Mouse (Mus musculus): Measurements from ENCODE around the gene H13.

The H13 gene

DNA sequence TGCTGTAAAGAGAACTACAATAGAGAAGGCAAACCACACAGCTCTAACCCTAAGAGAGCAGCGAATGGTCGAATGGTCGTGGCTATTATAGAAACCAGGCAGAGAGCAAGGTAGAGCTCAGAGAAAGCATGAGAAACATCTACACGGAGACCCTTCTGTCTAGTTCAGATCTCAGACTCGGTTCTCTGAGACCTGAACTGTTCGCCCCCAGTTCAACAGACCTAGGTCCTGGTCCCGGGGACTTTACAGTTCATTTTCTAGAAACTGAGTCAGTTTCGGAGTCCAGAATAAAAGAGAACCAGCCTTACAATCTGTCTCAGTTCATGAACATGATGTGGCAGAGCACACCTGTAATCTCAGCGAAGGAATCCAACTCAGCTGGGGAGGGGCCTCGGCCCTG is 65.2 kb downstream of the H13 start:
- DNase-seq (ENCODE audit: low read depth, low spot score), result no peak

DNA sequence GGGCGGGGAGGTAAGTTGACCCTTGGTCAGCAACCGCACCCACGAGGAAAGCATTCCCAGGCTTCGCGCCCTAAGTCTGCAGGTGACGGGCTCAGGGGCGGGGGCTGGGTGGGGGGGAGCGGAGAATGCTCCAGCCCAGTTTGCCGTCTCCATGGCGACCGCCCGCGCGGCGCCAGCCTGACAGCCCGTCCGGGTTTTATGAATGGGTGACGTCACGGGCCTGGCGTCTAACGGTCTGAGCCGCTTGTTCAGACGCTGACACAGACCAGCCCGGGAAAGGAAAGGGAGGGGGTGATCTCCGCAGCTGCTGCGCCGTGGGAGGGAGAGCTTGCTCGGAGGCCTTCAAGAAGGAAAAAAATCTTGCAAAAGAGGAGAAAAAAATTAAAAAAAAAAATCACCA is 65.7 kb downstream of the H13 start:
- peak; percentile 84 for DNase-seq (ENCODE audit: low read depth, low spot score)

DNA sequence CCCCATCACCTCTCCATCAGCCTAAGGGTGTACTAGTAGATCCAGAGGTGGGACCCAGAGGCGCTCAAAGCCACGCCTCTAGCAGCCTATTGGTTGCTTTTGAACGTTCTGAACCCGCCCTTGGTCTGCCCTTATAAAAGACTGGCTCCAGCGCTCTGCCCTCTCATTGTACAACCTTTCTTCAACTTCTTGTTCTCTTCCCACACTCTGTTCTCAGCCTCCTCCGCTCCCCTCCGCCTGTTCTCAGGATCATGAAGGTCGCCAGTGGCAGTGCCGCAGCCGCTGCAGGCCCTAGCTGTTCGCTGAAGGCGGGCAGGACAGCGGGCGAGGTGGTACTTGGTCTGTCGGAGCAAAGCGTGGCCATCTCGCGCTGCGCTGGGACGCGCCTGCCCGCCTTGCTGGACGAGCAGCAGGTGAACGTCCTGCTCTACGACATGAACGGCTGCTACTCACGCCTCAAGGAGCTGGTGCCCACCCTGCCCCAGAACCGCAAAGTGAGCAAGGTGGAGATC is 66.9 kb downstream of the H13 start, which contains the start of gene Id1:
TSS of gene Id1 (plus strand) at position 162 of the 512 bp plus-strand sequence.
- peak; percentile 69 for DNase-seq (ENCODE audit: low read depth, low spot score)

DNA sequence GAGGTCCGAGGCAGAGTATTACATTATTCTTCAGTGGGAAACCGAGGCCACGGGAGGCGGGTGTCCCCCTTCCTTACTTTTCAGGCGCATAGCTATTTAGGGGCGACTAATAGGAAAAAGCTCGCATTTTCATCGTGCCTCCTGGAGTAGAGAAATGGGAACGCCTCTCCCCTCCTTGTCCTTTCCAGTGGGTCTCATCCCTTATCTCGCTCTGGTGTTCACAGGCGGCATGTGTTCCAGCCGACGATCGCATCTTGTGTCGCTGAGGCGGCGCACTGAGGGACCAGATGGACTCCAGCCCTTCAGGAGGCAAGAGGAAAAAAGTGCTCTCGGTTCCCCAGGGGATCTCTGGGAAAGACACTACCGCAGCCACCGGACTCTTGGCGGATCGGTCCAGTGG is 67.5 kb downstream of the H13 start:
- peak; percentile 18 for DNase-seq (ENCODE audit: low read depth, low spot score)

DNA sequence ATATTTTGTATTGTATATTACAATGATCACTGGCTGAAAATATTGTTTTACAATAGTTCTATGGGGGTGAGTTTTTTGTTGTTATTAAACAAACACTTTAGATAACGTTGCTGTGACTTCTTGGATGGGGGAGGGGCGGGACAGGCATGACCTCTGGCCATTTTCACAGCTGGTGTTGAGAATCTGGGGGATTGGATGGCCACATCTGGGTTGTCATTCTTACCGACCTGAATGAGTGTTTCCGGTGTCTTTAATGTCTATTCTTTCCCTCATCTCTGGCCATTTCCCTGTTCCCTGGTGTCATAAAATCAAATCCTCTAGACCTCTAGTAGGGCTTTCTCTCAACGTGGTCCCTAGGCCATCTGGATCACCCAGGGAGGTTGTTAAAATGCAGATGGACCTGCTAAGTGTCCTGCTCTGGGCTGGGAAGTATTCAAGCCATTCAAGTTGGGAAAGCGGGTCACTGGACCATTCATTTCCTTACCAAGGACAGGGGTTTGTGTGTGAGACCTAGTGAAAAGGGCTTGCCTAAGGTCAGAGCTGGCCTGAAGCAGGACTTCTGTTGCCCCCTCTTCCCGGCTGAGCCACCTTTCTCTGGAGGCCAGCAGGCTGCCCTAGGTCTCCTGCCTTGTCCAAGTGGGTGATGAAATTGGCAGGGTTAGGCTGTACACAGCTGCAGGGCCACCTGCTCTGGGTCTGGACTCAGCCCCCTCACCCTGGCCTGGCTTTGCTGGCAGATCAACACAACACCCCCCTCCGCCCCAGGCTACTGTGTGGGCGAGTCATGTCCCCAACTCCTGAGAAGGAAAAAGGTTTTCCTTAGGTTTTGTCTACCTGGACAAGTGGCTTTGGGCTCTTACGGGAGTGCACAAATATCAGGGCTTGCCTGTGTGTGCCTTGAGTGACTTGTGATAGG is 68.3 kb downstream of the H13 start:
- DNase-seq (ENCODE audit: low read depth, low spot score), result no peak

DNA sequence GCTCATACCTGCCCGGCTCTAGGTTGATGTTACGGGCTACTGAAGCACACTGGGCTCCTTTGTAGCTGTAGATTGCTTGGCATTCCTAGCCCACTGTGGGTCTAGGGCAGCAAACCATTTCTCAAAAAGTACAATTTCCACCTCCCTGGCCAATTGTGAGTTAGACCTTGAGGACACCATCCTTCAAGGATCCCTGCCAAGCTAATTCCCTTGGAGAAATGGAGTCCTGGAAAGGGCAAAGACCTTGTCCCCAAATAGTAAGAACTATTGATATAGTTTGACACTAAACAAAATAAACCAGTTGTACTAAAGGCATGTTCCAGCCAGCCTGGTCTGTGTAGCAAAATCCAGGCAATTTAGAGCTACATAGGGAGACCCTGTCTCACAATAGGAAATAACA is 69.1 kb downstream of the H13 start:
- DNase-seq (ENCODE audit: low read depth, low spot score), result no peak

DNA sequence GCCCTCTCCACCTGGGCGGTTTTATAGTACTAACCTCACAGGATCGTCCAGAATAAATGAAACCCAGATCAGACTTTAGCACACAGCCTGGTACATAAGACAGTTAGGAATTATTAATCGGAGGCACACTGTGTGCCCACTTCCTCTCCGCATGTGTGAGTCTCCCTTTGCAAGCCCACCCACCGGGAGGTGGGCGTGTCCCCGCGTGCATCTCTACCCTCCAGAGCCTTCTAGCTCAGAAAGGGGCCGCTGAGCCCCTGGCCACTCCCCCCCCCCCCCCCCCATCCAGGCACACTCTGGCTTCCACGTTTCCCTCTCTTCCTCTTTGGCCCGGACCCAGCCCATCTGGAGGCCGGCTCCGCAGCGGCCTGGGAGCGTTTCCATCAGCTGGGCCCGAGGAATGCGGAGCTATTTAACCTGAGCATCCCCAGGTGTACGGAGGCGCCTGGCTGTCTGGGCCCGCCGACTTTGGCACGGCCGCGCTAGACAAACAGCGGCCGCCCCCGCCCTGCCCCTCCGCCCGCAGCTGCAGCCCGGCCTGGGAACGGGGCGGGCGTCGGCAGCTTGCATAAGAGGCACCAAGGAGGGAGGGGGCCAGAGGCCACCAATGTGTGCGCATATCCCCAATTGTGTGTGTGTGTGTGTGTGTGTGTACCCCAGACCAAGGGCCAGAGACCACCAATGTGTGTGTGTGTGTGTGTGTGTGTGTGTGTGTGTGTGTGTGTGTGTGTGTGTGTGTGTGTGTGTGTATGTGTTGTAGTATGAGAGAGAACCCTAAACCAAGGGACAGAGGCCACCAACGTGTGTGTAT is 70.0 kb downstream of the H13 start:
- peak; percentile 49 for DNase-seq (ENCODE audit: low read depth, low spot score)

DNA sequence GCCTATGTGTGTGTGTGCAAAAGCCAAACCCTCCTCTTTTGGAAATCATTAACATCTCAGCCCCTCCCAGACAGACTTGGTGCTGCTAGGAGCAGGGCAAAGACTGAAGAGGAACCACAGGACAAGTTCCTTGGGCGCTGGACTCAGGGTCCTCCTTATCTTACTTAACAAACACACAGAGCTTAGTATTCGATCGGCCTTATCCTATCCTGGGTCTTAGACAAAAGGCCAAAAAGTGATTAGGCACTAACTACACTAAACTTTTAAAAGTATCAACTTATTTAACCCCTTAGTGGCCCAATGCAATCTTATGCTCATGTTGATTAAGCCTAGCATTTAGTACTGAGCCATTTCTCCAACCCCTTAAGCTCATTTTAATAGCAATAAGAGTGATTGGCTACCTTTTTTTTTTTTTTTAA is 70.6 kb downstream of the H13 start:
- no peak for DNase-seq (ENCODE audit: low read depth, low spot score)

DNA sequence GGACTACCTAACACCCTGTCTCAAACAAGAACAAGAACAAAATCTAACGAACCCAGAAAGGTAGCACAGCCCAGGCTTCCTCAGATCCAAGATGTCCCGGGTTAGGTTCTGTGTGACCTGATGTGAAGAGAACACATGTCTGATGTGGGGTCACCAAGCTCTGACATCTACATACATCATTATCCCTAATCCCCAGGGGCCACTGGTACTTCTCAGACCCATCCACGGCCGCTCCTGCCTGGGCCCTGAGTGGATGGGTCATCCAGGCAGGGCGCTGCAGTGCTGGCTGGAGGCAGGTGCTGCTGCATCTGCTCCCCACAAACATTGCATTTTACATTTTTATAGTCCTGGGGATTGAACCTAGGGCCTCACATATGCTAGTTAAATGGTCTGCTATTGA is 71.2 kb downstream of the H13 start:
- DNase-seq (ENCODE audit: low read depth, low spot score), result no peak

DNA sequence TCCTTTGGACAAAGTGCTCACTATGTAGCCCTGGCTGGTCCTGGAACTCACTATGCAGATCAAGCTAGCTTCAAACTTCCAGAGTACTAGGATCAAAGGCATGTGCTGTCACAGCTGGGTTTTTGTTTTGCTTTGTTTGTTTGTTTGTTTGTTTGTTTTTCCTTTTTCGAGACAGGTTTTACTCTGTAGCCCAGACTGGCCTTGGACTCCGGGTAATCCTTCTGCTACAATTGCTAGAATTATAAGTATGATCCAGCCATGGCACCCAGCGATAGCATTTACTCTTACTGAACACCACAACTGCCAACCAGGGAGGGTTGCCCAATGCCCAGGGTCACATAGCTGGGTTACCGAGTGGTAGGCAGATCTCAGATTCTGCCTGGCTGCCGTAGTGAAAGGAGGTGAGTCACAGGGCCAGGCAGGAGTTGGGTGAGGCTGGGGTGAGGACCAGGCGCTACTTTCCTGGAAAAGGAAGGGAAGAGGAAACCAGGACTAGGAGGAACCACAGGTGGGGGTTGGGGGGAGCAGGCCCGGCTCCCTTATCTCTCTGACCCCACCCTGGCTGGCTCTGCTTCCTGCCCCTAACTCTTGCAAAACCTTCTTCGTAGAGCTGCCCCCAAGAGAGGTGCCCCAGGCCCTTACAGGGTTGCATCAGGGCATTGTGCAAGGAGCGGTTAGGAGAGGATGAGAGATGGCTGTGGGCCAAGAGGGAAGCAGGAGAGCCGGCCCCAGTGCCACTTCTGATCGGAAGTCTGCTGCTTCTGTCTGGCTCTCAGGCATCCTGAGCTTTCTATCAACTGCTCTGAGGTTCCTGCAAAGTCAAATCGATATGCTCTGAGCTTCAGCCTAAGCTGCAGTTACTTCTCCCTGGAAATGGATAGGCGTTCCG is 72.1 kb downstream of the H13 start:
- no peak for DNase-seq (ENCODE audit: low read depth, low spot score)

DNA sequence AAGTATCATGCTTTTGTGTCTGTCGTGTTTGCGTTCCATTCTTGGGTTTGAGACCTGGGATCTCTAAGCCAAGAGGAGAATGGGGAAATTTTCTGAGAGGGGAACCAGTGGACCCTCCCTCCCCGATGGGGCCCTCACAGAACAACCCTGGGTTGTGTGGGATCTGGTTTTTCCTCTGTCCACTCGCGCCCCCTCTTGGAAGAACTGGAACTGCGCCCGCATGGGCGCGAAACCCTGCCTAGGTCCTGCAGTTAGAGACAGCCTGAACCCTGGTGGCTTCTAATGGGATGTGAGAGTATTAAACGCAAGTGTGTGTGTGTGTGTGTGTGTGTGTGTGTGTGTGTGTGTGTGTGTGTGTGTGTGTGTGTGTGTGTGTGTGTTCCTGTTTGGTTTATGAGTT is 73.2 kb downstream of the H13 start:
- DNase-seq (ENCODE audit: low read depth, low spot score), result no peak

DNA sequence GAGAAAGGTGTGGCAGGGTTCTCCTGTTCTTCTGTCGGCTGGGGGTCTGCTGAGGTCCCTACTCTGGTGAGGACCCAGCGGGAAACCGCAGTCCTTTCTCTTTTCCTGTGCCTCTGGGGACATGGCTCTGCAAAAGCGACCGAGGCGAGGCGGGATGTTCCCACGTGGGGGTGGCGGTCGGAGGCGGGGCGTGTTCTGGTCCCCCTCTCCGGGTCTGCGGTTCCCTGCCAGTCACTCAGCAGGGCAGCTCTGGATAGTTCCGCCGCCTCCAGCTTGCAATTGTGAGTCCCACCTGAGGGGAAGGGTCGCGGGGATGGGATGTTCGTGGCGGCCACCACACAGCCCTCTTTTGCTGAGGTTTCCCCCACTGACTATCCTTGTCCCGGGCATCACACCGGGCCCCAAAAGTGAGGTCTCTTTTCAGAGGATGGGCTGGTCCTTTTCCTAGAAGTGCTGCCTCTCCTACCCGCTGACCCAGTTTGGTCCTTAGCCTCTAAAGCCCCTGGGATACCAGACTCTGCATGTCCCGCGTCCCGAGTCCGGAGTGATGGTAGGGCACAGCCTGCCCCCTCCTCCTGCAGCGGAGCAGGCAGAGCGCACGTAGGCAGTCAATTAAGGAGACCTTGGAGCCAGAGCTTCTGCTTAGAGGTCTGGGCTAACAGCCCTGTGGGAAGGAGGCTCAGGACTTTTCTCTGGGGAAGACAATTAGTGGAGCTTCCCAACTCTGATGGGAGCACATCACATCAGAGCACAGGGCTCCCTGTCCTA is 84.9 kb downstream of the H13 start, which contains the start of gene Cox4i2:
TSS of gene Cox4i2 (plus strand) at position 230 of the 768 bp plus-strand sequence.
- DNase-seq (ENCODE audit: low read depth, low spot score), result peak; percentile 28

DNA sequence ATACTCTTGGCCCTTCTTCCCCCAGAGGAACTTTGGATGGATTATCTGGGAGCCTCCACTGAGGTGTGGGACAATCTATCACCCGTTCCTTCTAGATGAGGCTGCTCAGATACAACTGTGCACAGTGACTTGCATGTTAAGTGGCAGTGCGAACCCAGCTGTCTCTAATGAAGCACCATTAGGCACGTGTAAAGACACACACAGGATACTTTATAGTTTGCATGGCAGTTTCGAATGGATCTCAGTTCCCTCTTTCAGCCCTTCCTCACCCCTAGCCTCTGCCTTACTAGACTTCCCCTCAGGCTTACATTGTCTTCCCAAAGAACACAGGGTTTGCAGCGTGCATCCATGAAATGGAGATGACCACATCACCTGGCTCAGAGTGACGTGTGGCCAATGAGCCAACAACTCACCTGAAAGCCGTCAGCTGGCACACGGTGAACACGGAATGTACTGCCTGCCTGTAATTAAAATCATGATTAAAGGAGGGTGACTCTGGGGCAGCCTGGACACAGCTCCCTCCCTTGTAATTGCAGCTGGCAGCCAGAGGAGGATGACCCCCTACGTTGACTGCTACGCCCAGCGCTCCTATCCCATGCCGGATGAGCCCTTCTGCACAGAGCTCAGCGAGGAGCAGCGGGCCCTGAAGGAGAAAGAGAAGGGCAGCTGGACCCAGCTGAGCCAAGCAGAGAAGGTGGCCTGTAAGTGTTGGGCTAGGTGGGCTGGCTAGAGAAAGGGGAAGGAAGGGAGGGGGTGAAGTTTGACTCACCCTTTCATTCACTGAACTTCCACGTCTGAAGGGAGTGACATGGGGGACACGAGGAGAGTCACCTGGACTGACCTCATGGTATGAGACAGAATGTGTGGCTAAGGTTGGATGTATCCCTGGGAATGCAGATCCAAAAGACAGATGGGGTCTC is 87.5 kb downstream of the H13 start:
- no peak for DNase-seq (ENCODE audit: low read depth, low spot score)

DNA sequence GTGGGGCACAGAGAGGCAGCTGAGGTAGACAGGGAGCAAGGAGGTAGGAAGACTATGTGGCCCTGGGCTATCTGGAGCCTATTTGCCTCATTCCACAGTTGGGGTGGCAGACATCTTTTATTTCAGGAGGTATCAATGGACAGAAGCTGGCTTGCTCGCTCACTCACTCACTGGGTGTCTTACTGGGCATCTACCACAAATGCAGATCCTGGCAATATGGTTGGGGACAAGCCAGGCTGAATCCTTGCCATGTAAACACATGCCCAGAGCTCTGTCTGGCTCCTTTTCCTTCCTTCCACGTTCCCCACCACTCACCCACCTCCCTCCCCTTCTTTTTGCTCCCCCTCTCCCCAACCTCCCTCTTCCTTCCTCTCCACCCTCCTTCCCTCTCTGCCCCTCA is 88.2 kb downstream of the H13 start:
- no peak for DNase-seq (ENCODE audit: low read depth, low spot score)
